Mouse (Mus musculus) frontal cortex, adult 2 months (tissue): ENCODE measurements around the gene Mid1. TPM values are rescaled to one million over a fixed set of nuclear protein-coding genes. Genes with fewer than 3 reads are reported as not detected.

Experiments used
- DNase-seq, 2 experiments: peaks; one replicate each; pipeline ENCODE4 v3.0.0; 2022; ENCODE audit warnings: low spot score in 1 of 2; ENCODE audit errors: extremely low spot score in 1 of 2
- polyA plus RNA-seq: library from polyadenylated mRNA; depleted of rRNA; stranded (reverse); fragments of >200 nt; gene quantifications from 2 replicates; pipeline ENCODE4 v1.2.3, GENCODE M21; 2012

The Mid1 gene
- polyA plus RNA-seq, 1 experiment = 11.9 TPM

GRCm38 (mm10) chrX:169881253-169882219, 196.5 kb downstream of the Mid1 start:
- peak in 1 of 2 experiments; percentile 4 for DNase-seq

- no peak for DNase-seq
Observed at GRCm38 (mm10) chrX:169882220-169882609, 197.2 kb downstream of the Mid1 start.

GRCm38 (mm10) chrX:169883536-169884272, 198.7 kb downstream of the Mid1 start:
- DNase-seq = no peak

GRCm38 (mm10) chrX:169890541-169890940, 205.5 kb downstream of the Mid1 start:
- DNase-seq = no peak

GRCm38 (mm10) chrX:169892100-169892499, 207.1 kb downstream of the Mid1 start:
- DNase-seq = no peak

GRCm38 (mm10) chrX:169892631-169893030, 207.6 kb downstream of the Mid1 start:
- no peak for DNase-seq

- no peak for DNase-seq
Observed at GRCm38 (mm10) chrX:169899227-169899950, 214.4 kb downstream of the Mid1 start.

- DNase-seq = no peak
Observed at GRCm38 (mm10) chrX:169902860-169903259, 217.9 kb downstream of the Mid1 start.

GRCm38 (mm10) chrX:169903656-169904055, 218.7 kb downstream of the Mid1 start:
- DNase-seq = no peak

- DNase-seq = no peak
Observed at GRCm38 (mm10) chrX:169906054-169906508, 221.1 kb downstream of the Mid1 start.

- no peak for DNase-seq
Observed at GRCm38 (mm10) chrX:169909898-169910297, 224.9 kb downstream of the Mid1 start.

- no peak for DNase-seq
Observed at GRCm38 (mm10) chrX:169915738-169916137, 230.7 kb downstream of the Mid1 start.

GRCm38 (mm10) chrX:169922541-169922940, 237.5 kb downstream of the Mid1 start:
- DNase-seq = no peak

- no peak for DNase-seq
Observed at GRCm38 (mm10) chrX:169923417-169923816, 238.4 kb downstream of the Mid1 start.

- no peak for DNase-seq
Observed at GRCm38 (mm10) chrX:169925600-169925999, 240.6 kb downstream of the Mid1 start.

- no peak for DNase-seq
Observed at GRCm38 (mm10) chrX:169927110-169927817, 242.3 kb downstream of the Mid1 start.

- no peak for DNase-seq
Observed at GRCm38 (mm10) chrX:169930868-169931267, 245.9 kb downstream of the Mid1 start.

- DNase-seq = no peak
Observed at GRCm38 (mm10) chrX:169933228-169933627, 248.2 kb downstream of the Mid1 start.

- no peak for DNase-seq
Observed at GRCm38 (mm10) chrX:169937119-169937719, 252.2 kb downstream of the Mid1 start.

GRCm38 (mm10) chrX:169940531-169940930, 255.5 kb downstream of the Mid1 start:
- no peak for DNase-seq
